Mouse (Mus musculus) neural tube, embryonic 12.5 days (tissue): ENCODE results near the gene Orm1. TPM values are rescaled to one million over a fixed set of nuclear protein-coding genes. Genes with fewer than 3 reads are reported as not detected.

ENCODE experiments used
- ATAC-seq: fragments of 200-750 bp; cut with Nextera tagmentation; 2 replicates; pipeline ENCODE4 v1.8.0; 2017; ENCODE audit warnings: low read depth, mild to moderate bottlenecking, moderate TSS enrichment, moderate library complexity; ENCODE audit not compliant: low FRiP score
- H3K27ac ChIP-seq: fragments of 300-500 bp; sonication (generic); 2 replicates; pipeline ENCODE4 v1.5.1; 2016
- H3K27me3 ChIP-seq: fragments of 300-500 bp; sonication (generic); replicated peaks from 2 replicates; pipeline ENCODE4 v1.6.1; 2016; ENCODE audit warnings: mild to moderate bottlenecking
- H3K36me3 ChIP-seq: fragments of 300-500 bp; sonication (generic); 2 replicates; pipeline ENCODE4 v1.6.1; 2016; ENCODE audit warnings: mild to moderate bottlenecking
- H3K4me1 ChIP-seq: fragments of 300-500 bp; sonication (generic); 2 replicates; pipeline ENCODE4 v1.6.1; 2016
- H3K4me2 ChIP-seq: fragments of 300-500 bp; sonication (generic); replicated peaks from 2 replicates; pipeline ENCODE4 v1.6.1; 2016; ENCODE audit warnings: mild to moderate bottlenecking
- H3K4me3 ChIP-seq: fragments of 300-500 bp; sonication (generic); 2 replicates; pipeline ENCODE4 v1.5.1; 2016
- H3K9ac ChIP-seq: fragments of 300-500 bp; sonication (generic); 2 replicates; pipeline ENCODE4 v1.6.1; 2016; ENCODE audit warnings: mild to moderate bottlenecking
- H3K9me3 ChIP-seq: fragments of 300-500 bp; sonication (generic); 2 replicates; pipeline ENCODE4 v1.6.1; 2016; ENCODE audit warnings: mild to moderate bottlenecking
- WGBS: fragments of 180-500 bp; shearing (Covaris S2); methylation state at CpG from one replicate; pipeline ENCODE4 v1.1.7; 2016; 5-methylcytosine and 5-hydroxymethylcytosine counted together
- polyA plus RNA-seq: library from polyadenylated mRNA; unstranded; fragments of >200 nt; fragmentation: Nextera tagmentation; extraction: Ambion mirVana; gene quantifications from 2 replicates; pipeline ENCODE4 v1.2.1, GENCODE M21; 2016

Gene Orm1
- polyA plus RNA-seq, 1 experiment from 2014 or later = not detected

GRCm38 (mm10) chr4:63362150-63362549 lies 17.8 kb downstream of the Orm1 start, which contains the start of gene Orm2:
Orm2 (plus strand) TSS chr4:63362449.
- H3K4me1 ChIP-seq = no peaks in the 10 kb centered on the region
- no peak within 1 kb of the TSS for H3K4me2 ChIP-seq
- ATAC-seq = no peak
- no peak within 1 kb of the TSS for H3K4me3 ChIP-seq
- no peaks in the 10 kb centered on the region for H3K36me3 ChIP-seq
- 93% methylated on average over 5 of the region's 5 CpGs for WGBS
- no peaks in the 10 kb centered on the region for H3K27me3 ChIP-seq
- H3K9me3 ChIP-seq = no peaks in the 10 kb centered on the region
- no peak within 1 kb of the TSS for H3K9ac ChIP-seq
- no peak within 1 kb of the TSS for H3K27ac ChIP-seq

GRCm38 (mm10) chr4:63368577-63368976 lies 24.2 kb downstream of the Orm1 start:
- 13% methylated on average over 4 of the region's 4 CpGs for WGBS
- H3K27ac ChIP-seq = no peak overlapping the region
- peaks cover 23% of the 10 kb centered on the region for H3K36me3 ChIP-seq
- no peak overlapping the region for H3K9ac ChIP-seq
- ATAC-seq = peak; percentile 30; the same call in 1 of the 2 replicates
- no peaks in the 10 kb centered on the region for H3K27me3 ChIP-seq
- no peak overlapping the region for H3K4me3 ChIP-seq
- no peak overlapping the region for H3K4me2 ChIP-seq
- H3K4me1 ChIP-seq = no peaks in the 10 kb centered on the region
- no peaks in the 10 kb centered on the region for H3K9me3 ChIP-seq

- H3K27ac ChIP-seq = no peak overlapping the region
- no peak overlapping the region for H3K4me2 ChIP-seq
- no peaks in the 10 kb centered on the region for H3K4me1 ChIP-seq
- no peak overlapping the region for H3K4me3 ChIP-seq
- no peak for ATAC-seq
- peaks cover 36% of the 10 kb centered on the region for H3K36me3 ChIP-seq
- H3K9ac ChIP-seq = no peak overlapping the region
- H3K27me3 ChIP-seq = no peaks in the 10 kb centered on the region
- 28% methylated on average over 7 of the region's 7 CpGs for WGBS
- no peaks in the 10 kb centered on the region for H3K9me3 ChIP-seq
Observed at GRCm38 (mm10) chr4:63370897-63371296, 26.5 kb downstream of the Orm1 start.

- no peaks in the 10 kb centered on the region for H3K4me1 ChIP-seq
- H3K9ac ChIP-seq = no peak overlapping the region
- no peaks in the 10 kb centered on the region for H3K9me3 ChIP-seq
- WGBS = 64% methylated on average over 3 of the region's 3 CpGs
- no peak overlapping the region for H3K4me2 ChIP-seq
- H3K4me3 ChIP-seq = no peak overlapping the region
- H3K36me3 ChIP-seq = peaks cover 46% of the 10 kb centered on the region
- no peak for ATAC-seq
- no peak overlapping the region for H3K27ac ChIP-seq
- no peaks in the 10 kb centered on the region for H3K27me3 ChIP-seq
Observed at GRCm38 (mm10) chr4:63371890-63372289, 27.5 kb downstream of the Orm1 start.

- peaks cover 60% of the 10 kb centered on the region for H3K36me3 ChIP-seq
Observed at GRCm38 (mm10) chr4:63373404-63373803, 29.0 kb downstream of the Orm1 start.

GRCm38 (mm10) chr4:63374331-63374730 lies 30.0 kb downstream of the Orm1 start:
- Histone ChIP-seq H3K27ac (no peak overlapping the region), H3K9me3 (no peaks in the 10 kb centered on the region), H3K4me1 (no peaks in the 10 kb centered on the region), H3K36me3 (peaks cover 62% of the 10 kb centered on the region), H3K4me2 (no peak overlapping the region), H3K27me3 (no peaks in the 10 kb centered on the region), H3K4me3 (no peak overlapping the region), H3K9ac (no peak overlapping the region)
- no peak for ATAC-seq
- 78% methylated on average over 12 of the region's 12 CpGs for WGBS

More at GRCm38 (mm10) chr4:63373404-63373803, 29.0 kb downstream of the Orm1 start:
- Histone ChIP-seq H3K27ac (no peak overlapping the region), H3K4me1 (no peaks in the 10 kb centered on the region), H3K4me3 (no peak overlapping the region), H3K4me2 (no peak overlapping the region), H3K9ac (no peak overlapping the region), H3K9me3 (no peaks in the 10 kb centered on the region), H3K27me3 (no peaks in the 10 kb centered on the region)
- WGBS = 91% methylated on average over 8 of the region's 8 CpGs
- ATAC-seq = no peak

- H3K9ac ChIP-seq = no peak overlapping the region
- H3K4me3 ChIP-seq = no peak overlapping the region
- H3K36me3 ChIP-seq = peaks cover 69% of the 10 kb centered on the region
- H3K4me2 ChIP-seq = no peak overlapping the region
- ATAC-seq = no peak
- no peaks in the 10 kb centered on the region for H3K9me3 ChIP-seq
- H3K27me3 ChIP-seq = no peaks in the 10 kb centered on the region
- no peaks in the 10 kb centered on the region for H3K4me1 ChIP-seq
- no peak overlapping the region for H3K27ac ChIP-seq
- WGBS = 93% methylated on average over 1 of the region's 1 CpGs
Observed at GRCm38 (mm10) chr4:63375367-63375766, 31.0 kb downstream of the Orm1 start.

GRCm38 (mm10) chr4:63377483-63377882 lies 33.1 kb downstream of the Orm1 start:
- no peak for ATAC-seq
- Histone ChIP-seq H3K27ac (no peak overlapping the region), H3K27me3 (no peaks in the 10 kb centered on the region), H3K36me3 (peaks cover 84% of the 10 kb centered on the region), H3K4me3 (no peak overlapping the region), H3K4me1 (no peaks in the 10 kb centered on the region), H3K9ac (no peak overlapping the region), H3K9me3 (no peaks in the 10 kb centered on the region), H3K4me2 (no peak overlapping the region)
- 75% methylated on average over 7 of the region's 7 CpGs for WGBS

GRCm38 (mm10) chr4:63382676-63383369 lies 38.5 kb downstream of the Orm1 start:
- no peak for ATAC-seq
- no peak overlapping the region for H3K9ac ChIP-seq
- peaks cover 52% of the 10 kb centered on the region for H3K36me3 ChIP-seq

GRCm38 (mm10) chr4:63383474-63383873 lies 39.1 kb downstream of the Orm1 start:
- peaks cover 6% of the 10 kb centered on the region; the same call in 1 of the 2 replicates for H3K4me1 ChIP-seq
- no peaks in the 10 kb centered on the region for H3K9me3 ChIP-seq
- H3K4me2 ChIP-seq = no peak overlapping the region
- H3K36me3 ChIP-seq = peaks cover 47% of the 10 kb centered on the region
- H3K27ac ChIP-seq = no peak overlapping the region
- H3K27me3 ChIP-seq = no peaks in the 10 kb centered on the region
- H3K4me3 ChIP-seq = no peak overlapping the region
- WGBS = 77% methylated on average over 12 of the region's 12 CpGs
- no peak overlapping the region for H3K9ac ChIP-seq
- ATAC-seq = no peak

More at GRCm38 (mm10) chr4:63382676-63383369, 38.5 kb downstream of the Orm1 start:
- no peak overlapping the region for H3K4me2 ChIP-seq
- 94% methylated on average over 4 of the region's 4 CpGs for WGBS
- no peaks in the 10 kb centered on the region for H3K4me1 ChIP-seq
- H3K4me3 ChIP-seq = no peak overlapping the region
- no peak overlapping the region for H3K27ac ChIP-seq
- no peaks in the 10 kb centered on the region for H3K27me3 ChIP-seq
- H3K9me3 ChIP-seq = no peaks in the 10 kb centered on the region

GRCm38 (mm10) chr4:63384262-63384661 lies 39.9 kb downstream of the Orm1 start:
- Histone ChIP-seq H3K4me1 (peaks cover 14% of the 10 kb centered on the region), H3K36me3 (peaks cover 40% of the 10 kb centered on the region)
- ATAC-seq = no peak

GRCm38 (mm10) chr4:63385253-63385652 lies 40.9 kb downstream of the Orm1 start:
- H3K27me3 ChIP-seq = no peaks in the 10 kb centered on the region
- H3K27ac ChIP-seq = no peak overlapping the region
- 89% methylated on average over 3 of the region's 3 CpGs for WGBS
- no peak overlapping the region for H3K4me2 ChIP-seq
- no peak overlapping the region for H3K4me3 ChIP-seq
- H3K4me1 ChIP-seq = peaks cover 24% of the 10 kb centered on the region
- ATAC-seq = no peak
- H3K9ac ChIP-seq = no peak overlapping the region
- no peaks in the 10 kb centered on the region for H3K9me3 ChIP-seq
- H3K36me3 ChIP-seq = peaks cover 30% of the 10 kb centered on the region

More at GRCm38 (mm10) chr4:63384262-63384661, 39.9 kb downstream of the Orm1 start:
- no peak overlapping the region for H3K27ac ChIP-seq
- no peak overlapping the region for H3K4me3 ChIP-seq
- no peaks in the 10 kb centered on the region for H3K9me3 ChIP-seq
- no peak overlapping the region for H3K4me2 ChIP-seq
- H3K27me3 ChIP-seq = no peaks in the 10 kb centered on the region
- 90% methylated on average over 4 of the region's 4 CpGs for WGBS
- no peak overlapping the region for H3K9ac ChIP-seq

- WGBS = 86% methylated on average over 11 of the region's 11 CpGs
- Histone ChIP-seq H3K9me3 (no peaks in the 10 kb centered on the region), H3K4me1 (peaks cover 25% of the 10 kb centered on the region), H3K4me3 (no peak overlapping the region), H3K27me3 (no peaks in the 10 kb centered on the region), H3K36me3 (peaks cover 28% of the 10 kb centered on the region), H3K4me2 (no peak overlapping the region), H3K27ac (no peak overlapping the region), H3K9ac (no peak overlapping the region)
- no peak for ATAC-seq
Observed at GRCm38 (mm10) chr4:63385784-63386183, 41.4 kb downstream of the Orm1 start.
